Mouse (Mus musculus) adrenal gland, adult 18-20 months (tissue): ENCODE data around the gene Dmrta1. TPM values are rescaled to one million over a fixed set of nuclear protein-coding genes. Genes with fewer than 3 reads are reported as not detected.
A peak's percentile ranks its signal among the peaks of the same experiment; 100 is the strongest.
"Not testable (repeated sequence)": the region's sequence is repeated elsewhere in the genome, so short reads cannot be mapped to it uniquely, and the experiment has no call there.

ENCODE experiments used
- DNase-seq, 2 experiments: peaks; one replicate each; pipeline ENCODE4 v3.0.0; 2021 to 2022; ENCODE audit warnings: low spot score in 2 of 2
- long read RNA-seq, 2 experiments: library from polyadenylated mRNA; stranded (forward); transcript quantifications; one replicate each; pipeline ENCODE4 v2.0.0; 2021
- total RNA-seq, 2 experiments: library from RNA; stranded (reverse); gene quantifications; 1 replicate in 1 of 2; 2 replicates in 1 of 2; pipeline ENCODE4 v1.2.3; 2021

Gene Dmrta1
- under 1 TPM; 0.16 to 0.70 TPM for total RNA-seq
- long read RNA-seq, experiment 1: 0 reads
- long read RNA-seq, experiment 2, full-length matches to known transcripts: 1 of 1 reads
- long read RNA-seq, experiment 2, partial matches to known transcripts: 0 of 1 reads
- long read RNA-seq, experiment 2, other reads (novel, unspliced or antisense): 0 of 1 reads

DNA sequence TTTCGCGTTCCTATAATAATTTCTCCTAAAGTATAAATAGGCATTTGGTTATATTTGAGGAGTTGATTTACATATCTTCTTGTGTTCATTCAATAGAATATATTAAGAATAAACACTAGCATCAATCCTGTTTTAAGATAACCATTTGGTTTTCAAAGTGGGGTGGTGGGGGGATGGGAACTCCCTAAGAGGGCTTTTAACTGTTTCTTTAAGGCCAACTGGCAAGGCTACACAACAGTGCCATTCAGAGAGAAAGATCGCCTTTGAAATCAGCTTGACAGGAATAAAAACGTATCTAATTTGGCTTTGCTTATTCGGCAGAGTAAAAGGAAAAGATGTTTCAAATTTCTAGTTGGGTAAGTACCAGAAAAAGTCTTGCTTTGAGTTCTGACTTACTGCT is at the start of gene Dmrta1:
Gene Dmrta1 (plus strand): TSS at position 242 of the 400 bp plus-strand sequence.
- no peak for DNase-seq

- DNase-seq: no peak
Measured at GRCm38 (mm10) chr4:89630374-89631079, 48.7 kb upstream of the Dmrta1 start.

DNA sequence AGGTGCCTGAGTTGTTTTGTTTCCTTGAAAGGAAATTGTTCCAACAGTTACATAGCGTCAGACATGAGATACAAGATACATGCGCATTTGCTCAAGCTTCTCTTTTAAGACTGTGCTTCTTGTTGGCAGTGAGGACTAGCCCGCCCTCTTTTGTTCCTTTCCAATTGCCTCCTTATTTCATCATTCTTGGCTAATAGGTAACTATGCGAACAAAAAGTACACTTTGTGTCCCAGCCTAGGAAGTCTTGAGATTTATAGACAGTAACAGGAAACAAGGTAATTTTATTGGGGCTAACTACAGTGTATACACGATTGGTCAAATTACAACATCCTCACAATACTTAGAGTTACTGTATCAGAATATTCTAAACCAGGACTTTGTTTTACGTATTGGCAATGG is 47.7 kb upstream of the Dmrta1 start:
- DNase-seq: no peak

- no peak for DNase-seq
Measured at GRCm38 (mm10) chr4:89638651-89639050, 40.6 kb upstream of the Dmrta1 start.

DNA sequence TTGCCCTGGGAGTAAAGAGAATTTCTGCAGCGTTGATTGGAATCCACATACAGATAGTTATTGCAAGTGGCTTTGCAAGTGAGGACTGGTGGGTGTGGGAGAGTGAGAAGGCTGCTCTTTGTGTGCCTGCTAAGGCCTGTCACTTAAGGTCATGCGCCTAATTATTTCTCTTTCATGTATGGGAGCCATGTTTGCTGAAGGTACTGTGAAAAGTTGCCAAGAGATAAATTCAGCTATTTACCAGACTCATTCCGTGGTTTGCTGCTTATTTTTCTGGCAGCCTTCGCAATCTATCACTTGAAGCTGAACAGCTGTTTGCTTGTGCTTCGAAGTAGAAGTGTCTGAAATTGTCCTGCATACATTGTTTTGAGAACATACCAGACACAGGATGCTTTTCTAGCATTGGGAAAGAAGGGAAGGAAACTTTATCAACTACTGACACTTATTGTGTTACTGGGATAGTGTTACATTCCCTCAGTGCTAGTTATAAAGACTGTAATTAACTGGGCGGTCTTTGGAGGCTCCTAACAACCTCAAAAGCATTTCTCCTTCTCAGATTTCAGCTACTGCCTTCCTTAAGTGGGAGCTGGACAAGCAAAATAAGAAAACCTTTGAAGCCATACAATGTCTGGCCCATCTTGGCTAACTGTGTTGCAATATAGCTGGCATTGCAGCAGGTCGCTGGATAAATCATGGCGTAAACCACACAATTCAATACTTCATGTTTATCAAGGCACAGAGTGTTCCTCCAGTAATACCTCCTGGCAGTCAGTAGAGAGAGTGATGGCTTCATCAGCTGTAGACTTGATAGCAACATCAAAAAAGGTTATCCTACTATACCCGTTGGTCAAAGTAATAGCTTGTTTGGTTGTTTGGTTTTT is 34.8 kb upstream of the Dmrta1 start:
- DNase-seq: no peak

DNA sequence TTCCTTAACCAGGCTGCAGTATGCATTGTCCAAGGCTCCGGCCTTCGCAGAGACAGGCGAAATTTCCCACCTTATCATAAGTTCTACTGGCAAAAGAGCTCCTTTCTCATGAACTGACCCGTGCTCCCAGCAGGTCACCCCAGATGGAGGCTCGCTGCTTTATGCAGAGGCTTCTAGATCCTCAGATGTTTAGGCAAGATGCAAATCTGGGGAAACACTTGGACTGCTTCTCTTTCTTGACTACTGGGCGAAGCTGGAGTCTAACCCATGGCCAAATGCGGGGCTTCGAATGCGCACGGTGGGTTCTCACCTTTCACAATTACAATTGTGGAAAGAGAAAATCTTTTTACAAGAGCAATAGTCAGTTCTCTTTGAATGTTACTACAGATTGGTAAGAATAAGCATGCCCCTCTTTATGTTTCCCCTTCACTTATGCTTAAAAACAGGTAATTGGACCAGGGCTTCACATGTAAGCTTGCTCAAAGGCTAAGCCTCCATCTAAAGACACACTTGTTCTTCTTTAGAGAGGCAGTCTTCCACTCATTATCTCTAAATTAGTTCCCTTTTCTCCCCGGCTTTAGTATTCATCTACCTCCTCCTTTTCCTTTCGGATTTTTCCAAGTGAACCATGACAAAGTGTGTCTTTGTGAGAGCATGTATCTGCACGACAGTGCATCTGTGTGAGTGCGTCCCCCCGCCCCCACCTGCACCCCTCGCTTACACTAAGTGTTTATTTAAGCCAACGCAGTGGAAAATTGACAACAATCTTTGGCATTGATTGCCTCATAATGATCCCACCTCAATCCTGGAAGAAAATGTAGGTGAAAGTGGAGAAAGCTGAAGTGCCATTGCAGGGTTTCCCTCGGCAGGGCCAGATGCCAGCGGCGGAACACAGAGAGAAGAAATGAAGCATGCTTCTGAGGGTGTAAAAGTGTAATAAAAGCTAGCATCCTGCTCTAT is 28.6 kb upstream of the Dmrta1 start:
- no peak for DNase-seq

GRCm38 (mm10) chr4:89651312-89651686 is 27.9 kb upstream of the Dmrta1 start:
- no peak for DNase-seq

- DNase-seq: no peak
Measured at GRCm38 (mm10) chr4:89651779-89652178, 27.5 kb upstream of the Dmrta1 start.

DNA sequence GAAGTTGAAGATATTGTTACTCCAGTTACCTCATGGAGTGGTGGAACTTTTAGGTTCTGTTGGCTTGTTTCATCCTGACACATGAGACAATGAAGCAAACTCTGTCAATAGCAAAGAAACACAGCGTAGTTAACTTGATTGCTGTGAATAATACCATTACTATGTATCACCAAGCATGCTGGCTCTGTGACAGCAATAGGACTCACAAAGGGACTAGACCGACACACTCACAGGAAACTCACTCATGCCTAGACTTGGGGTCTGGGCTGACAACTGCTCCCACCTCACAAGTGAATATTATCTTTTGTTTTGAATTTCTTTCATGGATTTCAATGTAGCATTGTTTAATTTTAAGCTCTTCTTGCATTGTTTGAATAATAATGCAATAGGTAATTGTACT is 15.8 kb upstream of the Dmrta1 start:
- no peak for DNase-seq

DNA sequence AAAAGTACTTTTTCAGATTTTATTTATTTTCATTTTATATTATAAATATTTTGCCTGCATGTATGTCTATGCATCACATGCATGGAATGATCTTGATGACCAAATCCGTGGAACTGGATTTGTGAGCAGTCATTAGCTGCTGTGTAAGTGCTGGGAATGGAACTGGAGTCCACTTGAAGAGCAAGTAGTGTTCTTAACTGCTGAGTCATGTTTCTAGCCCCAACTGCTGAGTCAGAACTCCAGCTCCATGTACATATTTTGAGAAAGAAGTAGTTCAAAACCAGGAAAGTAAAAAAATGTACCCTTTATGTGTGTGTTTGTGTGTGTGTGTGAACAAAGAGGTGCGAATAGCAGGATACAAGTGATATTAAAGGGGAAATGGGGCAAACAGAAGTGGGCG is 4.5 kb upstream of the Dmrta1 start:
- DNase-seq: no peak

DNA sequence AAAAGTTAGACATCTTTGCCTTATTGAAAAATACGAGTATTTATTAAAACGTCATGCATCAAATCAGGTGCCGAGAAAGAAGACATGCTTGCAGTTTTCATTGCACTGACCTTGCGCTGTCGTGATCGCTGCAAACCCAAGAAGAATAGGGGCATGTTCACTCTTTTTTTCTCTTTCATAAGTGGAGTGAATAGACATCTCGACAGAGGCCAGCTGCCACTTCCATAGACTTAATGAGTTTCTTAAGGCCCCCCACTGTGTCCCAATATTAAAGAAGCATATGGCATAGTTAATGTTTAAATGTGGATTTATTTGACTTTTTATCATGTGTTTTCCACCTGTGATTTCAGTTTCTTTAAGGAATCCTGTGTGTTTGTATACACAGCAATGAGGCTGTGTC is 1.3 kb upstream of the Dmrta1 start:
- no peak for DNase-seq

DNA sequence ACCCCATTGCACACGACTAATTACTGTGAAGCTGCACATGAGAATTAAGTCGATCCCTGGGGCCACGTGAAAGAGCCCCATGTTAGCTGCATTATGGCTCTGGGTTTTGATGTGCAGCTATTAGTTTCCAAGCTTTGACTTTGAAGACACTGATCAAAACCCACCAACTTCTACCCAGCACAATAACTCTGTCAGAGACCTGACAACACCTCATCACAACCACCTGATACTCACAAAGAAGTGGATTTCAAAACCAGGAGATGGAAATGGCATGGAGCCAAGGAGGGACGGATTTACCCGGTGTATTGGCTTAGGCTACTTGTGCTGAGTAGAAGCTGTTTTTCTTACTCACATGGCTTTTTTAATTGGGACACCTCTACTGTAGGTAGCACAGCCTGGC is 523 bp upstream of the Dmrta1 start:
- no peak for DNase-seq

- DNase-seq: peak; percentile 43 to 54
Measured at GRCm38 (mm10) chr4:89687961-89688803, 8.9 kb downstream of the Dmrta1 start.

GRCm38 (mm10) chr4:89688804-89689497 is 9.7 kb downstream of the Dmrta1 start:
- DNase-seq: no peak

- DNase-seq: no peak
Measured at GRCm38 (mm10) chr4:89691936-89692335, 12.7 kb downstream of the Dmrta1 start.

- no peak for DNase-seq
Measured at GRCm38 (mm10) chr4:89692780-89693179, 13.5 kb downstream of the Dmrta1 start.

- no peak for DNase-seq
Measured at GRCm38 (mm10) chr4:89695589-89695988, 16.4 kb downstream of the Dmrta1 start.

DNA sequence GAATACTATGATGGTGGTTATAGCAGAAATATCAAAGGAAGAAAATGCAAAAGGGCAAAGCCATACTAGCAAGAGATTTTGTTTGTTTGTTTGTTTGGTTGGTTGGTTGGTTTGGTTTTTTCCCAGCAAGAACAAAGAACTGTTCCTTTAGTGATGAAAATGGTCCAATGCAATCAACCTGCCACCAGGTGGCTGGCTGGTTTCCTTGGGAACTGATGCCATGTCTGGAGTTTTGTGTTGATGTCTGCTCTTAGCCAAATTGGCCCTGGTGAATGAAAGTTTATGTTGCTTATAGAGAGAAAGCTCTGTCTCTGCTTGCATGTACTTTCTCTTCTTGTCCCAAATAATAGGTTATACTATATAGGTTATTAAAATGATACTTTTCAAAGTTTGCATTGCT is 18.7 kb downstream of the Dmrta1 start:
- DNase-seq: no peak

DNA sequence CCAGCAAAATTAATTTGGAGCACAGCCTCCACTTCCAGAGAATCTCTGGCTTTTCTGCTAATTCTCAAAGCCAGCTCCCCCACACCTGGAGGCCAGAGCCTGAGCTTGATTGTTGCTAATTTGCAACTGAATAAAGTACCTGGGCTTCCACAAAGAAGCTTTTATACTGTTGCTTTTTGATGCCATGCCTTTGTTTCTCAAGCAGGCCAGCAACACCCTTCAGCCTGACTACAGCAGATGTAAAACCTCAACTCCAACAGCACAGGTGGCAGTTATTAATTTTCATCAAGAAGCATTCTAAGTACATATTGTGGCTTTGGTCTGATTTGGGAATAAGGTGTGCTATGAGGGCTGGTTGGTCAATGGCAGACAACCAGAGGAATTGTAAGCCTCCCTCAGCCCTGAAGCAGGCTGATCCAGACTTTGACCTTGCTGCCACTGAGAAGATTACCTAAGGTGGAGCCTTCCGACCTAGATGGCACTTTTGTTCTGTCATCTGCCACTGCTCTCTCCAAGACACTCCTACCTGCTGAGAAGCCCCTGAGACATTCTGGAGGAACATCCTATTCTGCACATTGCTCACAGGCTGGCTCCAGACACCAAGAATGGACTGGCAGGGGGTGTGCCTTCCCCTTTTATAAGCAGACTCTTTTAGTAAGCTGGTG is 44.4 kb downstream of the Dmrta1 start:
- not testable (repeated sequence) for DNase-seq
